Mouse (Mus musculus): ENCODE results near the gene Cyb561d1. TPM values are rescaled to one million over a fixed set of nuclear protein-coding genes. Genes with fewer than 3 reads are reported as not detected.

Gene Cyb561d1
- polyA plus RNA-seq, 1 experiment = 9.9 TPM

DNA sequence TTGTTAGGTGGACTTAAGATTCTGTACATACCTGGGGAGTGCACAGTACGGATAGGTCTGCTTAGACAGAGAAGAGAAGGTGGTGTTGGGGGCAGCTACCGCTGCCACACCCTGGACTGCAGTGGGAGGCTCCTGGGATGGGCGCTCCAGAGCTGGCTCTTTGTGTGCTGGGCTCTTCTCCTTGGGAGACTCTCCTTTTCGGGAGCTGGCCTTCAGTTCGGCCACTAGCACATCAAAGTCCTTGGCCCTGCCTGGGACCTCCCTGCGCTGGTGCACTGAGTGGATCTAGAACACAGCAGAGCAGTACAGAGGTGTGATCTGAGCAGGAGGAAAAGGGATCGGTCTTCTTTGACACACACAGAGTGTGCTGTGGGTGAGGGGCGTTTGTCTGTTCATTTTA, 4.6 kb upstream of the Cyb561d1 start:
- 86% methylated on average over 8 of the region's 8 CpGs for WGBS
- no peak for DNase-seq (ENCODE audit: low read depth, low spot score)

DNA sequence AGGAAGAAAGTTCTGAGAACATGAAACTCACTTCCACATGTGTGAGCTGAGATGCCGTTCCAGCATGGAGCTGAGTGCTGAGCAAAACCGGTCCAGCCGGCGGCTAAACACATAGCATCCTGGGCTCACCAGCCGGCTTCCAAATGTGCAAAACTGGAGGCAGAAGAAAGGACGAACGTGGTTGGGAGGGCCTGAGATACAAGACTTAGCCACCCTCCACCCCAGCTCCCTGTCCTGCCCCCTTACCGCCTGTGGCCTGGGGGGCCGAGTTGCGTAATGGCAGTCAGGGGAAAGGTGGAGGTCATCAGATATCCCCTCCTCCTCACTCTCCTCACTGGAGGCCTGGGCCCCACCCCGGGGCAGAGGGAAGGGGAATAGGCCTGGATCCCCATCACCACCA, 3.5 kb upstream of the Cyb561d1 start:
- 86% methylated on average over 11 of the region's 11 CpGs for WGBS
- DNase-seq (ENCODE audit: low read depth, low spot score) = no peak

DNA sequence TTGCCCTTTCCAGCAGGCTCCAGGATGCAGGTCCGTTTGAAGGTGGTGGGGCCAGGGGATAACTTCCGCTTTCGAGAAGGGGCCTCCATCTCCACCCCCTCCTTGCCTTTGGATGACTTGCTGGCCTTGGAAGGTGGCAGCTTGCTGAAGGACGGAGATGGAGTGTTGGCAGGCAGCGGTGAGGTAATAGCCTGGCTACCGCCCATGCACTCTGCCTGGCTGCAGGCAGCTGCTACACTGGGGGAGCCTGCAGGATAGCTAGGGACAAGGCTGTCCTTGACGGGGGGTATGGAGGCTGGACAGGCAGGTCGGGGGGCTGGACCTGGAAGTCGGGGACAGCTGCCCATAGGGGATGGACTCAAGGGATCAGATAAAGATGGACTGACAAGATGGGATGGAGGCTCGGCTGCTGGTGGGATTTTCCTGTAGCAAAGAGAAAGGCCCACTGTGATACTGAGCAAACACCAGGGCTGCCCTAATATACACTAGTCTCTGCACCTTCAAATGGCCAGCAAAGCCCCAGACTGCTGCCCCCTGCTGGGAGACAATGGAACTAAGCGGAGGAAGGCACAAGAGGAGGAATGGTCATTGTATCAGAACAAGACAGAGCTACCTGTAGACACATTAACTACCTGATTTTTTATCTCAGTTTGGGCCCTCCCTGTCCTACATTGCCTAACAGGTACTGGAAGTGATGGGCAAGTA, 2.8 kb upstream of the Cyb561d1 start:
- 81% methylated on average over 11 of the region's 11 CpGs for WGBS
- peak; percentile 65 for DNase-seq (ENCODE audit: low read depth, low spot score)

DNA sequence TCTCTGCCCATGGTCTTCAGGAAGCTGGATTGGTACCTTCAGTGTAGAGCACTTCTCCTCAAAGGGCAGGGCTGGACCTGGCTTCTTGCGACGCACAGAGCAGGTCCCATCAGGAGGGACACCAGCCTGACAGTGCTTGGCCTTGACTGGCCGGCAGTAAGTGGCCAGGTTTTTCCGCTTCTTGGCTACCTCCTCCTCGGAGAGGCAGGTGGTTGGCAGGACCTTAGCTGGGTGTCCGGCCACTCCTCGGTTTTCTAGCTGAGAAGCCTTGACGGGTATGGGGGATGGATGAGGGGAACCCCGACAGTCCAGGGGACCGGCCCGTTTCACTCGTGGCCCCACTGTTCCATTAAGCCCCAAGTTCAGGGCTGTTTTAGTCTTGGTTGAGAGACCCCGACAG, 2.2 kb upstream of the Cyb561d1 start:
- WGBS = 93% methylated on average over 13 of the region's 13 CpGs
- no peak for DNase-seq (ENCODE audit: low read depth, low spot score)

DNA sequence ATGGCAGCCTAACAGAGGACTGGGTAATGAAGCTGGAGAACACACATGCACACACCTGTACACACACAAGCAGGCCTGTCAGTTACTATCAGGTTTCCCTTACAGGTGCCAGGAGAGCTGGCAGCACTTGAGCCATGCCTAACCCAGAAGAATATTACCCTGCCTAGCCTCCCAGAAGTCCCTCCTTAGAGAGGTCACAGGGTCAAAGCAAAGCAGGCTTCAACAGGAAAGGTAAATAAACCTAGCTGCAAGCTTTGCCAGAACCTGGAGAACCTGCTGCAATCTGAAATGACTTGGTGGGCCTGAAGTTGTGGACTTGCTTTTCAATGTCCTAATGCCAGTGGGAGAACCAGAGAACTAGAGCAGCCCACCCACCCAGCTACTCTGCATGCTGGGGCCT, 1.5 kb upstream of the Cyb561d1 start:
- DNase-seq (ENCODE audit: low read depth, low spot score) = no peak

DNA sequence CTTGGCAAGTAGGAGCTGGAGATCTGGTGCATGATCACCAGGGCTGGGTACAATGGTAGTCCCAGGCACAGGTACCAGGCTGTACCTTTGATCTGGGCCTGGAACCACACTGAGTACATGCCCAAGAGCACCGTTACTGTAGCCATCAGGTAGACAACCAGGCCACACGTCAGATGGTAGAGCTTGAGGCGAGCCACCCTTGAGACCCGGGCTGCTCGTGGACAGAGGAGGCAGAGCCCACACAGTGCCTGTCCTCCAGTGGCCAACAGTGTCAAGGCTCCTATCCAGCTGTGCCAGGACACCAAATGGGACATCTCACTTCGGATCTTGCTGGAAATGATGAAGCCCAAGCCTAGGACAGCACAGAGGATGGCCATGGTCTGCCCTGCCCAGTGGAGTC, 1.8 kb downstream of the Cyb561d1 start:
- no peak for DNase-seq (ENCODE audit: low read depth, low spot score)
- WGBS = 92% methylated on average over 6 of the region's 6 CpGs

DNA sequence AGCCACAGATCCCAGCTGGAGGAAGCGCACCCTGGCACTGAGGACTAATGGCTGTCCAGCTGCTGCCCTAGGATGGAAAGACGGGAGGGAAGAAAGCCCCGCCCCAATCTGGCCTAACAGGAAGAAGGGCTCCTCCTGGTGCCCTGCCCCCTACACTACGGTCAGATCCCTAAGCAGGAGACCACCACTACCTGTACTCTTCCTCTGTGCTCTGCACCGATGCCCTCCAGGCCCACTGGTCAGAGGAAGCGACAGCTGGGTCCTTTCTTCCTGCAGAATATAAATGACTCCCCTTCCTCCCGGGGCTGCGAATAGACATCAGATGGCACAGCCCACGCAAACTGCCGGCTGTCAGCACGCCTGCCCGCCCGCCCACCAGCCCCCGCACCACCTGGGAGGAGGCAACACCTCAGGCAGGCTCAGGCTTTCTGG, 3.9 kb downstream of the Cyb561d1 start:
- no peak for DNase-seq (ENCODE audit: low read depth, low spot score)
- 37% methylated on average over 14 of the region's 14 CpGs for WGBS

DNA sequence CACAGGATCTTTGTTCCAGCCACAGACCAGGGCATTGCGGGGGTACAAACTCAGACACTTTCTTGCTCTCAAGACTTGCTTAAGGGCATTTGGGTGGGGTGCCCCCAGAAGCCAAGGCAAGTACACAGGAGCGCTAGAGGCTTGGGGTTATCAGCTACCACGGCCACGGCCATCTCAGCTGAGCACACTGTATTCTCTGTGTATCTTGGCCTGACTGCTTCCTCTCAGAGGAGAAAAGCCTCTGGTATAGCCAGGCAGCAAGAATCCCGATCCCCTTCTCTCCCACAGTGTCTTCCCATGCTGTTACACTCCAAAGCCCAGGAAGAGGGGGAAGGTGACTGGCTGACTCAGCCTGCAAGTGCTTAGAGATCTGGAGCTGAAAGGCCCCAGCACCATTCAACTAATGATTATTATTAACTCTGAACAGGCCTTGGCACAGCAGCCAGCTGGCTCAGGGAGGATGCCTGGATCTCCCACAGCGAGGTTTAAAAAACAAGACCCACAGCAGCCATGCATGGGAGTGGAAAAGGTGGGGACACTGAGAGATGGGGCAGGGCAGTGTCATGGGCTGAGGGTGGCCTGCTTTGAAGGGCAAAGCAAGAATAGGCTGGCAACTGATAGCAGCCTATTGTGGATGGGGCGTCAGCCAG, 4.9 kb downstream of the Cyb561d1 start:
- 87% methylated on average over 7 of the region's 7 CpGs for WGBS
- no peak for DNase-seq (ENCODE audit: low read depth, low spot score)

DNA sequence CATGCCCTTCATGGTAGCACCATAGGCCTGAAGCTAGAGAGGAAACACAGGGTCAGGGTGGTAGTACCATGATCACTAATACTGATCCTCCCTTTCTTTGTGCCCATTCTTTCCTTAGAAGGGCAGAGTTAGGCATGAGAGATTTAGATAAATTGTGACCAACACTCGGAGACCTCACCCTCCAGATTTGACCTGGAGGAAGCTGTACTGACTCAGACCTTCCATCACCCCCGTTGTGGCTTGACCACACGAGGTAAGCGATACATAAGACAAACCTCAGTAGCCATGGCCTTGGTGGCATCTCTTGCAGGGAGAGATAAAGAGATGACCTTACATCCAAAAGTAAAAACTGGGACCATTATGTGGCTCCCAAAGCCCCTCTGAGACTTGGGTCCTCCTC, 5.7 kb downstream of the Cyb561d1 start:
- 89% methylated on average over 4 of the region's 4 CpGs for WGBS
- no peak for DNase-seq (ENCODE audit: low read depth, low spot score)

DNA sequence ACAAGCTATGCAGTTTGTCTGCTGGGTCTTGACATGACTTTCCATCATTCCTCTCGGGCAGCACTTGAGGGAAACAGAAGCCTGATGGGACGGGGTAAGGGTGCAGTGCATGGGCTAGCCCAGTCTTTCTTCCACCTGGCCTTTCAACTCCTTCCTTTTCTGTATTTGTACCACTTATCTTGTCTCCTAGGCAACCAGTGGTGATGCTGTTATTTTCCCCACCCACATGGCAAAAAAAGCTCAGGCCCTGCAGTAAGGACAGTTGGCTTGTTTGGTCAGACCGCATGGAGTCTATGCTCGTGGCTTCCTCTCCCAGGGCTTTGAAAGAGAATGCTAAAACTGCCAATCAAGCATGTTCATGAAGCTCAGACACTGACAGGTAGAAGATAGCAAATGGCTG, 7.3 kb downstream of the Cyb561d1 start:
- no peak for DNase-seq (ENCODE audit: low read depth, low spot score)

DNA sequence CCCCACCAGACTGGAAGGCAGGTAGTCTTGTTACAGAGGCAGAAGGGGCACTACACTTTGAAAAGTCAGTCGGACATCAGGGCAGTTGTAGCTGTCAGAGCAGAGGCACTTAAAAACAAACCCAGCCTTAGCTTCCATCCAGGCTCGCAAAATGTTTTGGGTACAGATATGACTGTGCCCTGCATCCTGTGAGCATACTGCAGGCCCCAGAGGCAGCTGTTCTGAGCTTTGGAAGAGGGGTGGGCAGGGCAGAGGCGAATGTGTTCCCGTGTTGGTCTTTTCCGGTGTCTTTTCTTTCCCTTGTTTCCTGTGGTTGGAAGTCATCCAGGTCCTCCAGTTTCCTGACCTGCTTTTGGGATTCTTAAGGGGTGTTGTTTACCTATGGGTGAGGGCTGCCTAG, 11.1 kb downstream of the Cyb561d1 start:
- WGBS = 28% methylated on average over 5 of the region's 5 CpGs

More for the DNA sequence above, 7.3 kb downstream of the Cyb561d1 start:
- WGBS = 70% methylated on average over 4 of the region's 4 CpGs

DNA sequence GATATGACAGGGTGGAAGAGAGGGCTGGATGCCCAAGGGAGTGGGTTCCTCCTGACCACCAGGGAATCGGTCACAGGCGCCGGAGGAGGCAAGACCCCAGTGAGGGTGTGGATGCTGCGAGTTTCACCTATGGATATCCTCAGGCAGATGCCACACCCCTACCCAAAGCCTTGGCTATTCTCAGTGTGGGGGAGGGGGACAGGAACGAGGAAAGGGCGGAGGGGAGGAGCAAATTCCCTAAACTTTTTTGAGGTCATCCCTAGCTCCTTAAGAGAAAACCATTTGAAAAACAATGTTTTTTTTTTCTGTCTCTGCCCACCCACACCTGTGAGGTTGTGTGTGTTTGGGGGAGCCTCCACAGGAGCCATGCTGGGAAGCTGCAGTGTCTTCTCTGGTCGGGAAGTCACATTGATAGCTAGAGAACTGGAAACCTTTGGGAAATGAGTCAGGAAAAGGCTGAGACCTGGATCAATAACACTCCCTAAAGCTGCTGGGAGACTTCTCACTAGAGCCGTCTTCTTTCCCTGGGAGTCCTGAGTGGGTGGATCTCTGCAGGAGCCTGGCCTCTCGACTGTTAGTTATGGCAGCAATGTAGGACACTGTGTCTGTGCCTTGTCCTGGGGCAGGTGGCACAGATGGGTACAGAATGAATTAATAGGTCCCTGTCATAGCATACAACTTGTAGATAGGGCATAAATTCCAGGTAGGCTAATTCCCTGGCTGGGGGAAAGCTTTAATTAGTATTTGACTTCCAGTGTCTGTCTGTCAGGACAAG, 12.1 kb downstream of the Cyb561d1 start:
- 84% methylated on average over 9 of the region's 9 CpGs for WGBS
- no peak for DNase-seq (ENCODE audit: low read depth, low spot score)

More for the DNA sequence above, 11.1 kb downstream of the Cyb561d1 start:
- no peak for DNase-seq (ENCODE audit: low read depth, low spot score)

DNA sequence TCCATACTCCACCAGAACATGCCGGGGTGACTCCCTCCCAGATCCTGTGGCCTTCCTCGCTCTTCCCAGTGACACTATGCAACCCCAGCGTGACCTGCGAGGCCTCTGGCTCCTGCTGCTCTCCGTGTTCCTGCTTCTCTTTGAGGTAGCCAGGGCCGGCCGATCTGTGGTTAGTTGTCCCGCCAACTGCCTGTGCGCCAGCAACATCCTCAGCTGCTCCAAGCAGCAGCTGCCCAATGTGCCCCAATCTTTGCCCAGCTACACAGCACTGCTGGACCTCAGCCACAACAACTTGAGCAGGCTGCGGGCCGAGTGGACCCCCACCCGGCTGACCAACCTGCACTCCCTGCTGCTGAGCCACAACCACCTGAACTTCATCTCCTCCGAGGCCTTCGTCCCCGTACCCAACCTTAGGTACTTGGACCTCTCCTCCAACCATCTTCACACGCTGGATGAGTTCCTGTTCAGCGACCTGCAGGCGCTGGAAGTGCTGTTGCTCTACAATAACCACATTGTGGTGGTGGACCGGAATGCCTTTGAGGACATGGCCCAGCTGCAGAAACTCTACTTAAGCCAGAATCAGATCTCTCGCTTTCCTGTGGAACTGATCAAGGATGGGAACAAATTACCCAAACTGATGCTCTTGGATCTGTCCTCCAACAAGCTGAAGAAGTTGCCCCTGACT, 13.8 kb downstream of the Cyb561d1 start:
- WGBS = 76% methylated on average over 20 of the region's 20 CpGs
- no peak for DNase-seq (ENCODE audit: low read depth, low spot score)

DNA sequence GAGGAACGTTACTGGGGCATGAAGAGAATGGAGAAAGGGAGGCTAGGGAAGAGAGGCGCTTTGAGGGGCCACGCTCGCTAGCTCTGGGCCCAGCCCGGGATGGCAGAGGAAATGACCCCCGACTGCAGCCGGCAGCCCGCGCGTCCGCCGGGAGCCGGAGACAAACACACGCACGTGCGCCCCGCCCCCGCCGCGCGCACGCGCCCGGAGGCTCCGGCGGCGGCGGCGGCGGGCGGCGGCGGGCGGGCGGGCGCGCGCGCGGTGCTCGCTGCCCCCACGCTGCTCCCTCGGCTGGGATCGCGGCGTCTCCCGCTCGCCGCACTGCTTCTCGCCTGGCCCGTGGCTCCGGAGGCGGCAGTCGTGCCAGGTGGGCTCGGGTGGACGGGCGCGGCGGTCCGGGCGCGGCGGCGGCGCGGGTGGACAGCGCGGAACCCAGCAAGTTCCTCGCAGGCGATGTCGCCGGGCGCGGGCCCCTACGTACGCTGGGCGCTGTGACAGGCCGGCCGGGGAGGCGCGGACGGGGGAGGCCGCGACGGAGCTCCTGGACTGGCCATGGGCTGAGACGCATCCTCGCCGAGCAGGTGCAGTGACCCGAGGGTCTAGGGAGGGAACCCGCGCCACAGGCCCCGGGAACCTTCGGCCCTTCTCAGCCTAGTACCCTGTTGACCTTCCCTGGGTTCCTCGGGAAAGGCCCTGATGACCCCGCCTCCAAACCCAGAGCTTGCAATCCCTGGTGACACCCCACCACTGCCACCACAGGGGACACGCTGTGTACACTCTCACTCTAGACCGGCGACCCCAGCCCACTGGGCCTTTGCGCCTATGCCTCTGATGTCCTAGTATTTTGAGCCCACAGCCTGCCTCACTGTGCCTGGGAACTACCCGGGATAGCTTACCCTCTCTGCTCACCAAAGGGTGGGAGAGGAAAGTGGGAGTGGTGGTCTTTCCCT, 14.6 kb downstream of the Cyb561d1 start, which contains the start of gene Amigo1:
Gene Amigo1 (plus strand): TSS at position 238 of the 950 bp plus-strand sequence.
- 2% methylated on average over 87 of the region's 100 CpGs for WGBS
- DNase-seq (ENCODE audit: low read depth, low spot score) = no peak

DNA sequence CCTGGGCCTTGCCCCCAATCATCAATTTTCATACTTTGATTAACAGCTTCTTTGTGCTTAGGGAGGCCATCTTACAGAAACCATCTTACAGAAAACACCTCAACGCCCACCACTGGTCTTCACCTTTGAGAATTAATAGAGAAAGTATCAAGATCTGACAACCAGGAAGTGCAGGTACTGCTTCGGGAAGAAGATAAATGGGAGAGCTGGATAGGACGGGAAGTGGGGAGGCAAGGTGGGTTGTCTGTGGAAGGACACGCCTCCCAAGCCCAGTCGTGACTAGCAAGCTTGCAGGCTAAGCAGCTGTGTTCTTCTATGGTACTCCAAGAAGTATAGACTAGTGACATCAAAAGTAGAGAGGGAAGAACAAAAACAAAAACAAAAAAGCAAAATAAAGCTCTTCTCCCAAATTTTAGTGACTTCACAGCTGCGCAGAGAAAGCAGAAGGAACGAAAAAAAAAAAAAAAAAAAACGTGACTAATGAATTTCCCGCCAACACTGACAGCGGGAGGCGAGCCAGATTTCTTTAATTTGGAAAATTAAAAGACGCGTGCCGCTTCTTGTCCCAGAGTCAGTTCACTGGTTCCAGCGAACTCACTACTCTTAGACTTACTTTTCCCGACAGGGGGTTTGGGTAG, 15.4 kb downstream of the Cyb561d1 start:
- 3% methylated on average over 16 of the region's 16 CpGs for WGBS
- DNase-seq (ENCODE audit: low read depth, low spot score) = no peak

DNA sequence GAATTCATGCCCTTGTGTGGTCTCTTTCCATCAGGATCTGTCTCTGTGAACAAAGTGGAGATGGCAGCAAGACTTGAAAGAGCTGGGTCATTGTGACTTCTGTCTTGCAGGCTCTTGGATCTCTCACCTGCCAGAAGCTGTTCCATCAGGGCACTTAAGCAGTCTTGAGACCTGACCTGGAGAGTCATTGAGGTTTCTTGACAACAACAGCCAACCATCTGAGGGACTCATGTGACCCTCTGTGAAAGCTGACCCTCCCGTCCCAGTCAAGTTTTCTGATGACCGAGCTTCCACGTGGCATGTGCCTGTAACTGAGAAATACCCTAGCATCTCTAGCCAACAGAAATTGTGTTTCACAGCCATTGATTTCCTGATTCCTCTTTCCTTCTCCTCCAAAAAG, 16.3 kb downstream of the Cyb561d1 start:
- no peak for DNase-seq (ENCODE audit: low read depth, low spot score)
- WGBS = 86% methylated on average over 3 of the region's 3 CpGs

DNA sequence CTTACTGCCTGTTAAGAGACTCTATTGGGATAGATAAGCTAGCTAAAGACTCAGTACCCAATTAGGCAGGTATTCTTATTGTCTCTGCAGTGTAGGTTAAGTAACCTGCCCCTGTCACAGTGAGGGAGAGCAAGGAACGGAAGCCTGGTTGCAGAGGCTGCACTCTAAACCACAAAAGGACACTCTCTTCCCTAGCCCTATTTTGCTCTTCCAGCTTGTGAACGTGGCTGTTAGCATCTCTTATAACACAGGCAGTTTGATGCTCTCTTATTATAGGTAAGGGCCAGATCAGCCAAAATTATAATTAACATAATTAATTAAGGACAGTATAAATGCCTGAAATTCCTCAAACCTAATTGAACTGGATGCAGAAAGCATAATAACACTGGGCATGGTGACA, 20.5 kb downstream of the Cyb561d1 start:
- WGBS = 64% methylated on average over 2 of the region's 2 CpGs
- DNase-seq (ENCODE audit: low read depth, low spot score) = no peak

Data from large intestine, adult 2 months (tissue).